Mouse (Mus musculus) MEL (cell line): Measurements from ENCODE around the gene Rpa1.

Experiments
- MYC ChIP-seq: IDR thresholded peaks from 2 replicates; pipeline ENCODE4 v1.6.1; 2011; ENCODE audit warnings: low read depth, mild to moderate bottlenecking, low read length, improper control_type of control experiment, moderate library complexity
- TAL1 ChIP-seq: IDR thresholded peaks from 2 replicates; pipeline ENCODE4 v1.6.1; 2012; ENCODE audit warnings: mild to moderate bottlenecking, inconsistent platforms, low read length, moderate library complexity, mixed read lengths

GRCm38 (mm10) chr11:75261016-75261415 lies 87.1 kb downstream of the Rpa1 start:
- no peak for TF ChIP-seq TAL1
- no peak for TF ChIP-seq MYC
